Mouse (Mus musculus): ENCODE measurements around the gene Cox6b2. TPM values are rescaled to one million over a fixed set of nuclear protein-coding genes. Genes with fewer than 3 reads are reported as not detected.
A peak's percentile ranks its signal among the peaks of the same experiment; 100 is the strongest.
"Not testable (repeated sequence)": the region's sequence is repeated elsewhere in the genome, so short reads cannot be mapped to it uniquely, and the experiment has no call there.

Gene Cox6b2
- polyA plus RNA-seq (2015; fragmentation: Nextera tagmentation; extraction: Ambion mirVana) = 63.8 and 68.7 TPM in 2 replicates

DNA sequence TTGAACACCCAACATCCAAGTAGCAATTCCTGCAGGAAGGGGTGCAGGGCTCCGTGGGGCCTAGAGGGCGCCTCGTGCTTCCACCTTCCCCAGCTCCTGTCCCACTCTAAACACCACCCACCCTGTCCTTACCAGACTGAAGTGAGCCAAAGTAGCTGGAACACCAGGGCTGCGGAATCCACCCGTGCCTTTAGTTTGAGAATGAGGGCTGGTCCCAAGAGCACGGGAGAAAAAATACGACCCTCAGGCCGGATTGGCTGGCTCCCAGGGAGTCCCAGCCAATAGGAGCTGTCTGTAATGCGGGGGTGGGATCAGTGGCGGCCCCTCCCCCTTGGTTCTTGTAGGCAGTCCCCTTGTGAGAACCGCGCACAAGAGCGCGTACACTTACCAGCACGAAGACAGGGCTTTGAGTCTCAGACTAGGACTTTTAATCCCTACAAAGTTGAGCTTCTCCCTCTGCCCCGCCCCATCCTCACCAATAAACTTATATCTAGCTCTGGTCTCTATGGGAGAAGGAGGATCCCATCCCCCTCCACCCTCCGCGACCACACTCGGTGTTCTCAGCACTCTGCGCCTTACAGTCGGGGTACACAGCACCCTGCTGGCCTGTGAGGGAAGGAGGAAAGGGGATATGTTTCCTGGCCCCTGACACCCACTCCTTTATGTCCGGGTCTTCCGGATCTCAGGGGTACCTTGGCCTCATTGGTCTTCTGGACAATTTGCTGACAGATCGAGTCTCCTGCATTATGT, at the start of gene Cox6b2:
TSS of gene Cox6b2 (minus strand) at position 274 of the 750 bp plus-strand sequence.
- Histone ChIP-seq H3K9ac (replicated peaks) (peak within 1 kb of the TSS; percentile 66), H3K27me3 (ENCODE audit: insufficient read depth, low read length) (no peaks in the 10 kb centered on the region), H3K27ac (ENCODE audit: low read depth) (peak within 1 kb of the TSS; percentile 49), H3K4me3 (ENCODE audit: low read depth, low read length) (peak within 1 kb of the TSS; percentile 51), H3K4me2 (ENCODE audit: low read depth, low read length) (peak within 1 kb of the TSS; percentile 76), H3K4me1 (ENCODE audit: insufficient read depth) (peaks cover 39% of the 10 kb centered on the region), H3K36me3 (replicated peaks; ENCODE audit: insufficient read depth, low read length) (peaks cover 2% of the 10 kb centered on the region; the same call in 1 of the 2 replicates), H3K9me3 (ENCODE audit: low read length) (no peaks in the 10 kb centered on the region)
- WGBS (ENCODE audit: insufficient replicate concordance) = 7% methylated on average over 24 of the region's 24 CpGs
- peak; percentile 84 for ATAC-seq
- peak; percentile 90 for DNase-seq
- TF ChIP-seq CTCF (IDR thresholded peaks at IDR 0.05; ENCODE audit: low read depth) (0 out of 2 replicates have a peak, but pooled peaks have one; percentile 4), EP300 (IDR thresholded peaks at IDR 0.05; ENCODE audit: low read depth) (no peak)

GRCm38 (mm10) chr7:4802247-4802646, 49.4 kb upstream of the Cox6b2 start:
- H3K36me3 ChIP-seq (replicated peaks; ENCODE audit: insufficient read depth, low read length) = peaks cover 33% of the 10 kb centered on the region

DNA sequence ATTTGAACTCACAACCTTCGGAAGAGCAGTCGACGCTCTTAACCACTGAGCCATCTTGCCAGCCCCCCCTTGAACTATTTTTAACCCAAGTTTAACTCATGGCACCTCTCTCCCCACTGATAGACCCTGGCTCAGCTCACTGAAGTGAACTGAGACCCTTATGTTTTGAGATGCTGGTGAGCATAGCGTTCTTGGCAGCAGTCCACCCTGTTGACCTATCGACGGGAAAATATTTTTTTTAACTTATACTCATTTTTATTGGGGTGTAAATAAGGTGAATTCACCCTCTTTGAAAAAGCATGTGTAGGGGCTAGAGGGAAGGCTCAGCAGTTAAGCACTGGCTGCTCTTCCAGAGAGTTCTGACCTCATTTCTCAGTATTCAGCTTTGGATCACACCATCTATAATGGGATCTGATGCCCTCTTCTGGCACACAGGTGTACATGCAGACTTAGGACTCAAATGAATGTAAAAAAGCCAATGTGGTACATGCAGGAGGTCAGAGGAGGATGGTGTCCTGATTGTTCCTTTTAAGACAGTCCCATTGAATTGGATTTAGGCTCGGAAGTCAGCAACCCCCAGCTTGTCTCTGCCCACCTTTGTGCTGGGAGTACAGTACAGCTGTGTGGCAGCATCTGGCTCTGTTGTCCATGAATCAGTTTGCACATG, 43.0 kb upstream of the Cox6b2 start:
- ATAC-seq (no peak), DNase-seq (no peak)
- peaks cover 21% of the 10 kb centered on the region for H3K4me1 ChIP-seq (ENCODE audit: insufficient read depth)
- H3K27me3 ChIP-seq (ENCODE audit: insufficient read depth, low read length) = no peaks in the 10 kb centered on the region
- no peak overlapping the region for H3K27ac ChIP-seq (ENCODE audit: low read depth)
- no peaks in the 10 kb centered on the region for H3K9me3 ChIP-seq (ENCODE audit: low read length)
- WGBS (ENCODE audit: insufficient replicate concordance) = 73% methylated on average over 7 of the region's 7 CpGs
- TF ChIP-seq EP300 (IDR thresholded peaks at IDR 0.05; ENCODE audit: low read depth) (no peak), CTCF (IDR thresholded peaks at IDR 0.05; ENCODE audit: low read depth) (peak; percentile 85)
- H3K4me3 ChIP-seq (ENCODE audit: low read depth, low read length) = no peak overlapping the region
- no peak overlapping the region for H3K9ac ChIP-seq (replicated peaks)
- H3K36me3 ChIP-seq (replicated peaks; ENCODE audit: insufficient read depth, low read length) = peaks cover 37% of the 10 kb centered on the region
- H3K4me2 ChIP-seq (ENCODE audit: low read depth, low read length) = no peak overlapping the region

More at GRCm38 (mm10) chr7:4802247-4802646, 49.4 kb upstream of the Cox6b2 start:
- Histone ChIP-seq H3K27ac (ENCODE audit: low read depth) (no peak overlapping the region), H3K27me3 (ENCODE audit: insufficient read depth, low read length) (no peaks in the 10 kb centered on the region), H3K4me2 (ENCODE audit: low read depth, low read length) (no peak overlapping the region), H3K4me1 (ENCODE audit: insufficient read depth) (peaks cover 4% of the 10 kb centered on the region), H3K9ac (replicated peaks) (no peak overlapping the region), H3K9me3 (ENCODE audit: low read length) (no peaks in the 10 kb centered on the region), H3K4me3 (ENCODE audit: low read depth, low read length) (no peak overlapping the region)
- ATAC-seq (no peak), DNase-seq (no peak)
- TF ChIP-seq EP300 (IDR thresholded peaks at IDR 0.05; ENCODE audit: low read depth) (no peak), CTCF (IDR thresholded peaks at IDR 0.05; ENCODE audit: low read depth) (no peak)

DNA sequence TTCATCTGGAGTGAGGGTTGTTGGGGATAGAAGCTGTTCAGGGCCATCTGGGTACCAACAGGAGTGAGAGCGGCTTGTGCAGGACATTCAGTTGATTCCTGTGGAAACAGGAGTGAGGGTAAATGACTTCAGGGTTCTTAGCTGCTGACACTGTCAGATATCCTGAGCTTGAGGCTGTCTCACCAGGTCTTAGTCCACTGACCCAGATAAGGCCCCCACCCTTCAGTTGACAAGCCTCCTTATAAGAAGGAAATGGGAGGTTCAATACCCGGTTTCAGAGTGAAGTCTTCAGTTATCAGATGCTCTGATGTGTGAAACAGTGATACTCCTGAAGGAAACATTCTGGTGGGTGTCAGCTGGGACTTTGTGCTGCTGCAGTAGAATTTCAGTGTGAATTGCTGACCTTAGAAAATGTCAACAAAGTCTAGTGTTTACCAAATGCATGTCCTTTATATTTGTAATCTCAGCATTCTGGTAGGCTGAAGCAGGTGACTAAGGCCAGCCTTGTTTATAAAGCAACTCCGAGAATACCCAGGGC, 41.8 kb upstream of the Cox6b2 start:
- H3K9me3 ChIP-seq (ENCODE audit: low read length) = no peaks in the 10 kb centered on the region
- WGBS (ENCODE audit: insufficient replicate concordance) = 50% methylated on average over 3 of the region's 3 CpGs
- no peaks in the 10 kb centered on the region for H3K27me3 ChIP-seq (ENCODE audit: insufficient read depth, low read length)
- ATAC-seq (no peak), DNase-seq (no peak)
- H3K4me3 ChIP-seq (ENCODE audit: low read depth, low read length) = peak overlapping the region; percentile 95; the same call in 1 of the 2 replicates
- H3K36me3 ChIP-seq (replicated peaks; ENCODE audit: insufficient read depth, low read length) = peaks cover 37% of the 10 kb centered on the region
- H3K4me2 ChIP-seq (ENCODE audit: low read depth, low read length) = peak overlapping the region; percentile 88
- H3K27ac ChIP-seq (ENCODE audit: low read depth) = peak overlapping the region; percentile 34; the same call in 1 of the 2 replicates
- peaks cover 26% of the 10 kb centered on the region for H3K4me1 ChIP-seq (ENCODE audit: insufficient read depth)
- H3K9ac ChIP-seq (replicated peaks) = peak overlapping the region; percentile 34; the same call in 1 of the 2 replicates
- TF ChIP-seq EP300 (IDR thresholded peaks at IDR 0.05; ENCODE audit: low read depth) (no peak), CTCF (IDR thresholded peaks at IDR 0.05; ENCODE audit: low read depth) (no peak)

DNA sequence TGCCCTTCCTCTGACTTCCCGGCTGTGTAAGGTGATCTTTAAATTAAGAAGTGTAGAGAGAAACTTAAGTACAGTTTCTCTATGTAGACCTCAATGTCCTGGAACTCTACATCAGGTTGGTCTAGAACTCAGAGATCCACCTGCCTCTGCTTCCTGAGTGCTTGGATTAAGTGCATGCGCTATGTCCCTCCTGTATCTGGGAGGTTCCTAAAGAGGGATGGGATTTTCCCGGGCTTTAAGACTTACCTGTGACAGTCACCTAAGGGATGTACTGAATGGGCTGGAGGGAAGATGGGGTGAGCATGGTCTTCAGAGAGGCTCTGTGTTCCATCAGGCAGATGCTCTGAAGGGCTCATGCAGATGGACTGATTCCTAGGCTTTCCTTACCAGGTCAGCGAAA, 40.8 kb upstream of the Cox6b2 start:
- H3K27ac ChIP-seq (ENCODE audit: low read depth) = peak overlapping the region; percentile 93
- peaks cover 29% of the 10 kb centered on the region for H3K4me1 ChIP-seq (ENCODE audit: insufficient read depth)
- no peak for DNase-seq

DNA sequence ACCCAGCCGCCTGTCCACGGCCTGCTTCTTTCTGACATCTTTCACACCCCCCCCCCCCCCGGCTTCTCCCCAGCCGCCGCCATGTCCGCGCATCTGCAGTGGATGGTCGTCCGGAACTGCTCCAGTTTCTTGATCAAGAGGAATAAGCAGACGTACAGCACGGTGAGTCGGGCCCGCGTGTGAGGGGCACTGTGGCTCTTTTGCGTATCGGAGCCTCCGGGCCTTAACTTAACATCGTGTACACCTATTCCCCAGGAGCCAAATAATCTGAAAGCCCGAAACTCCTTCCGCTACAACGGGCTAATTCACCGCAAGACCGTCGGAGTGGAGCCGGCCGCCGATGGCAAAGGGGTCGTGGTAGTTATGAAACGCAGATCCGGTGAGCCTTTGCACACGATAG, 40.4 kb upstream of the Cox6b2 start:
- peak overlapping the region; percentile 88 for H3K4me2 ChIP-seq (ENCODE audit: low read depth, low read length)
- H3K9me3 ChIP-seq (ENCODE audit: low read length); DNase-seq; H3K27me3 ChIP-seq (ENCODE audit: insufficient read depth, low read length): not testable (repeated sequence)
- H3K9ac ChIP-seq (replicated peaks) = peak overlapping the region; percentile 96
- H3K27ac ChIP-seq (ENCODE audit: low read depth) = peak overlapping the region; percentile 93
- peaks cover 33% of the 10 kb centered on the region for H3K4me1 ChIP-seq (ENCODE audit: insufficient read depth)
- peaks cover 37% of the 10 kb centered on the region for H3K36me3 ChIP-seq (replicated peaks; ENCODE audit: insufficient read depth, low read length)
- H3K4me3 ChIP-seq (ENCODE audit: low read depth, low read length) = peak overlapping the region; percentile 95
- ATAC-seq = peak; percentile 9
- WGBS (ENCODE audit: insufficient replicate concordance) = under 1% methylated on average over 31 of the region's 31 CpGs

More for the DNA sequence above, 40.8 kb upstream of the Cox6b2 start:
- Histone ChIP-seq H3K4me3 (ENCODE audit: low read depth, low read length) (peak overlapping the region; percentile 95), H3K36me3 (replicated peaks; ENCODE audit: insufficient read depth, low read length) (peaks cover 37% of the 10 kb centered on the region), H3K9me3 (ENCODE audit: low read length) (no peaks in the 10 kb centered on the region), H3K27me3 (ENCODE audit: insufficient read depth, low read length) (no peaks in the 10 kb centered on the region), H3K4me2 (ENCODE audit: low read depth, low read length) (peak overlapping the region; percentile 88), H3K9ac (replicated peaks) (peak overlapping the region; percentile 96)
- TF ChIP-seq CTCF (IDR thresholded peaks at IDR 0.05; ENCODE audit: low read depth) (no peak), EP300 (IDR thresholded peaks at IDR 0.05; ENCODE audit: low read depth) (no peak)
- no peak for ATAC-seq
- 26% methylated on average over 4 of the region's 4 CpGs for WGBS (ENCODE audit: insufficient replicate concordance)

All from liver, postnatal 0 days (tissue).